Mouse (Mus musculus): ENCODE results near the gene Inhba. TPM values are rescaled to one million over a fixed set of nuclear protein-coding genes. Genes with fewer than 3 reads are reported as not detected.
A peak's percentile ranks its signal among the peaks of the same experiment; 100 is the strongest.

Gene Inhba
- polyA plus RNA-seq (2016; fragmentation: Nextera tagmentation; extraction: Ambion mirVana) = 4.1 and 5.5 TPM in 2 replicates

- Histone ChIP-seq H3K4me1 (peaks cover under 1% of the 10 kb centered on the region; the same call in 1 of the 2 replicates), H3K27ac (peak within 1 kb of the TSS; percentile 82), H3K27me3 (ENCODE audit: insufficient read depth, poor library complexity, severe bottlenecking) (peaks cover 22% of the 10 kb centered on the region; the same call in 1 of the 2 replicates)
Observed at GRCm38 (mm10) chr13:16011372-16012242, at the start of gene Inhba. Gene Inhba (plus strand): TSS chr13:16011851.

DNA sequence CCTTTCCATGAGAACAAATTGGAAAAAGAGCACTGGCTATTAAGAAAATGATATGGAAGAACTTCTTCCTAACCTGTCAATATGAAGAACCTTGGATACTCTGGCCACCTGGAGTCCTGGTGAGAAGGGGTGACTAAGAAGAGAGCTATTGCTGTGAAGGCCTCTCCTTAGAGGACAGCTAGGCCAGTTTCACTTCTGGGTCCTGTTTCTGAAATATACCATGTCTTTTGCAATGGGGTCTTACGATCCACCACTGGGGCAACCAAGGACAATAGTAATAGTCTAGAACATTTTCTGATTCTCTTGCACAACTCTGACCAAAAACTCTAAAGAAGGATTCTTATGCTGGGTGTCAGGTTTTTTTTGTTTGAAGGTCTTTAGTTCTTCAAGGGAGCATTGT lies 35.1 kb upstream of the Inhba start:
- Histone ChIP-seq H3K27me3 (ENCODE audit: insufficient read depth, poor library complexity, severe bottlenecking) (no peaks in the 10 kb centered on the region), H3K4me3 (no peak overlapping the region), H3K27ac (no peak overlapping the region), H3K36me3 (no peaks in the 10 kb centered on the region), H3K9me3 (no peaks in the 10 kb centered on the region), H3K4me1 (no peaks in the 10 kb centered on the region)
- DNase-seq (ENCODE audit: low spot score) = no peak
- WGBS = 85% methylated on average over 1 of the region's 1 CpGs

More at GRCm38 (mm10) chr13:16011372-16012242, at the start of gene Inhba:
- Histone ChIP-seq H3K36me3 (no peaks in the 10 kb centered on the region), H3K9me3 (no peaks in the 10 kb centered on the region), H3K4me3 (peak within 1 kb of the TSS; percentile 69)
- 8% methylated on average over 31 of the region's 31 CpGs for WGBS
- peak; percentile 76 for DNase-seq (ENCODE audit: low spot score)

GRCm38 (mm10) chr13:15979551-15979950 lies 32.1 kb upstream of the Inhba start:
- H3K4me1 ChIP-seq = no peaks in the 10 kb centered on the region
- WGBS = 68% methylated on average over 3 of the region's 3 CpGs
- no peaks in the 10 kb centered on the region for H3K9me3 ChIP-seq
- no peaks in the 10 kb centered on the region for H3K27me3 ChIP-seq (ENCODE audit: insufficient read depth, poor library complexity, severe bottlenecking)
- H3K4me3 ChIP-seq = no peak overlapping the region
- no peak for DNase-seq (ENCODE audit: low spot score)
- H3K27ac ChIP-seq = no peak overlapping the region
- no peaks in the 10 kb centered on the region for H3K36me3 ChIP-seq

- Histone ChIP-seq H3K4me1 (no peaks in the 10 kb centered on the region), H3K9me3 (no peaks in the 10 kb centered on the region), H3K4me3 (no peak overlapping the region), H3K27me3 (ENCODE audit: insufficient read depth, poor library complexity, severe bottlenecking) (no peaks in the 10 kb centered on the region), H3K36me3 (no peaks in the 10 kb centered on the region), H3K27ac (no peak overlapping the region)
- DNase-seq (ENCODE audit: low spot score) = no peak
- whole genome bisulfite sequencing = 69% methylated on average over 3 of the region's 3 CpGs
Observed at GRCm38 (mm10) chr13:15982041-15982440, 29.6 kb upstream of the Inhba start.

- no peaks in the 10 kb centered on the region for H3K36me3 ChIP-seq
- H3K9me3 ChIP-seq = no peaks in the 10 kb centered on the region
- H3K27me3 ChIP-seq (ENCODE audit: insufficient read depth, poor library complexity, severe bottlenecking) = no peaks in the 10 kb centered on the region
- H3K27ac ChIP-seq = no peak overlapping the region
- 71% methylated on average over 2 of the region's 2 CpGs for WGBS
- H3K4me1 ChIP-seq = no peaks in the 10 kb centered on the region
- no peak overlapping the region for H3K4me3 ChIP-seq
- DNase-seq (ENCODE audit: low spot score) = no peak
Observed at GRCm38 (mm10) chr13:15985761-15986160, 25.9 kb upstream of the Inhba start.

GRCm38 (mm10) chr13:15986172-15986571 lies 25.5 kb upstream of the Inhba start:
- Histone ChIP-seq H3K9me3 (no peaks in the 10 kb centered on the region), H3K36me3 (no peaks in the 10 kb centered on the region), H3K4me3 (no peak overlapping the region), H3K27ac (no peak overlapping the region), H3K27me3 (ENCODE audit: insufficient read depth, poor library complexity, severe bottlenecking) (no peaks in the 10 kb centered on the region), H3K4me1 (no peaks in the 10 kb centered on the region)
- no peak for DNase-seq (ENCODE audit: low spot score)
- 88% methylated on average over 4 of the region's 4 CpGs for WGBS

GRCm38 (mm10) chr13:15995314-15995713 lies 16.3 kb upstream of the Inhba start:
- no peaks in the 10 kb centered on the region for H3K9me3 ChIP-seq
- H3K36me3 ChIP-seq = no peaks in the 10 kb centered on the region
- H3K4me1 ChIP-seq = no peaks in the 10 kb centered on the region
- no peaks in the 10 kb centered on the region for H3K27me3 ChIP-seq (ENCODE audit: insufficient read depth, poor library complexity, severe bottlenecking)
- H3K4me3 ChIP-seq = no peak overlapping the region
- no peak for DNase-seq (ENCODE audit: low spot score)
- no peak overlapping the region for H3K27ac ChIP-seq
- 82% methylated on average over 2 of the region's 2 CpGs for WGBS

DNA sequence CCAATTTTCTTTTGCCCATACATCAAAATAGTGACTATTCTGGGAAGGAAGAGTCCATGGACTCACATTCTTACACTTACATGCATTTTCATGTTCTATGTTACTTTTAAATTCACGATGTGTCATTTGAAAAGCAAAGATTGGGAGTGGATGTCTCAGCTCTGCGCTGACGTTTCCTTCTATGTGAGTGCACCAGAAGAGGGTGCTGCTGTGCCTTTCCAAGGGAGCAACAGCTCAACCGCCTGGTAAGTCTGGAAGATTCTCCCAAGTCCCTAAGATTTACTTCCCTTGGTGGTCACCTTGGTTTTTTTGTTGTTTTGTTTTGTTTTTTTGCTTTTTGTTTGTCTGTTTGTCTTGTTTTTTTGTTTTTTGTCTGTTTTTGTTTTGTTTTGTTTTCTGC lies 6.1 kb upstream of the Inhba start:
- no peak overlapping the region for H3K4me3 ChIP-seq
- no peaks in the 10 kb centered on the region for H3K4me1 ChIP-seq
- WGBS = 12% methylated on average over 4 of the region's 4 CpGs
- 0 out of 2 replicates have a peak, but pooled peaks cover under 1% of the 10 kb centered on the region for H3K27me3 ChIP-seq (ENCODE audit: insufficient read depth, poor library complexity, severe bottlenecking)
- no peaks in the 10 kb centered on the region for H3K36me3 ChIP-seq
- no peaks in the 10 kb centered on the region for H3K9me3 ChIP-seq
- DNase-seq (ENCODE audit: low spot score) = peak; percentile 75
- H3K27ac ChIP-seq = no peak overlapping the region

DNA sequence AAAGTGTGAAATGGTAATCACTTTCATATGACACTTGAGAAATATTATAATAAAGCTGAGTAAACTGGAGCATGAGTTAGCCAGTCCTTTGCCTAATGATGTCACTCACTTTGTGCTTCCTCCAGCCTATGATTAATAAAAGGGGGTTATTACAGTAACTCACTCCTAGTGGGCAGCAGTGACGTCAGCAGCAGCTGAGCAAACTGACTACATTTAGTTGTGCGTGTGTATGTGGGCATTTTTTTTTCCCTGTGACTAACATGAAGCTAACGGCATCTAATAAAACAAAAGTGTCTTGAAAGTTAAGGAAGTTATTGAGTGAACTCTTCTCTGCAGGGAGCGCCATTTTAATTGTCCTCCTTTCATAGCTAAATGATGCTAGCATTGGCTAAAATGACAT lies 3.9 kb upstream of the Inhba start:
- no peaks in the 10 kb centered on the region for H3K9me3 ChIP-seq
- WGBS = 77% methylated on average over 4 of the region's 4 CpGs
- no peaks in the 10 kb centered on the region for H3K36me3 ChIP-seq
- no peaks in the 10 kb centered on the region; the same call in 1 of the 2 replicates for H3K4me1 ChIP-seq
- H3K4me3 ChIP-seq = no peak overlapping the region
- no peak overlapping the region for H3K27ac ChIP-seq
- peaks cover 6% of the 10 kb centered on the region; the same call in 1 of the 2 replicates for H3K27me3 ChIP-seq (ENCODE audit: insufficient read depth, poor library complexity, severe bottlenecking)
- no peak for DNase-seq (ENCODE audit: low spot score)

DNA sequence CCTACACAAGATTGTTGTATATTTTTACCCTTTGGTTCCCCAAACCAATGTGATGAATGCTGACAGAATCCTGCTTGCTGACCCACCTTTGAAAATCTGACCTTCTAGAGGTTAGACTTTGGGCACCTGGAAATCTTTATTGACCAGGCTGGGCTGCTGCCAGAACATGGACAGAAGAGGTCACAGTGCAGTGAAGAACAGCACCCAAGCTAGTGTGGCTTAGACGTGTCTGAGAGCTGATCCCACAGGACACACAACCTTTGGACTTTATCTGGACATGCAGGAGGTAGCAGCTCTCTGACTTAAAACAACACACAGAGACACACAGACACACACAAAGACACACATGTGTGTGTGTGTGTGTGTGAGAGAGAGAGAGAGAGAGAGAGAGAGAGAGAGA lies 3.3 kb upstream of the Inhba start:
- 32% methylated on average over 1 of the region's 1 CpGs for WGBS
- no peaks in the 10 kb centered on the region for H3K9me3 ChIP-seq

DNA sequence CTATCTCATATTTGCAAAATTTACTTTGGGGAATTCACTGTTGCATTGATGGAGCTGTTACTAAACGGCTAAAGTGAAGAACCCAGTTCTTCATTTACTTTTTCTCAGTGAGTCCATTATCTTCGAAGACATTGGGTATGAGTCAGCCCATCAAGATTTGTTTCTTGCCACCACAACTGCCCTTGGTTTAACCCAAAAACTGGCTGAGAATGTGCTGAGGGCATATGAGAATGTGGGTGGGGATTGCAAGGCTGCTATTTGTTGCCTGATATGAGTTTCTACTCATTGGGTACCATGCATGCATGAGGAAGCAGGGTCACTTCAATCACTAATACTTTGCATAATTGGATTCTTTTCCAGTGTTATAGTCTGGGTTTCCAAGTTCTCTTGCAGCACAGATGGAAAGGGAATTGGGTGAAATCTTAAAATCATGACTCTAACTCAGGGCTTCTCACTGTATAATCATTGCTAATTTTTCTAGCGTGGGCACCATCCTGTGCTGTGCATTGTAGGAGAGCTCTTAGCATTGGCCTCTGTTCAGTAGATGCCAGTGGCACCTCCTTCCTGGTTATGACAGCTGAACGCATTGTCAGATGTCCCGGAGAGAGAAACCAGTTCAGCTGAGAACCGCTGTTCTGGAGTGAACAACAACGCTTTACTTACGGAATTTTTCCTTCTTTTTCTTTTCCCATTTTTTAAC lies 1.7 kb upstream of the Inhba start:
- Histone ChIP-seq H3K27ac (no peak overlapping the region), H3K27me3 (ENCODE audit: insufficient read depth, poor library complexity, severe bottlenecking) (peaks cover 7% of the 10 kb centered on the region; the same call in 1 of the 2 replicates), H3K36me3 (no peaks in the 10 kb centered on the region), H3K4me3 (no peak overlapping the region), H3K4me1 (no peaks in the 10 kb centered on the region; the same call in 1 of the 2 replicates), H3K9me3 (no peaks in the 10 kb centered on the region)
- DNase-seq (ENCODE audit: low spot score) = no peak
- 84% methylated on average over 8 of the region's 8 CpGs for WGBS

More for the DNA sequence above, 3.3 kb upstream of the Inhba start:
- DNase-seq (ENCODE audit: low spot score) = no peak
- Histone ChIP-seq H3K4me1 (no peaks in the 10 kb centered on the region; the same call in 1 of the 2 replicates), H3K27me3 (ENCODE audit: insufficient read depth, poor library complexity, severe bottlenecking) (peaks cover 6% of the 10 kb centered on the region; the same call in 1 of the 2 replicates), H3K36me3 (no peaks in the 10 kb centered on the region), H3K27ac (no peak overlapping the region), H3K4me3 (no peak overlapping the region)

GRCm38 (mm10) chr13:16010586-16010985 lies 1.1 kb upstream of the Inhba start:
- no peak overlapping the region for H3K27ac ChIP-seq
- DNase-seq (ENCODE audit: low spot score) = no peak

More at GRCm38 (mm10) chr13:16010586-16010985, 1.1 kb upstream of the Inhba start:
- peaks cover 12% of the 10 kb centered on the region; the same call in 1 of the 2 replicates for H3K27me3 ChIP-seq (ENCODE audit: insufficient read depth, poor library complexity, severe bottlenecking)
- no peaks in the 10 kb centered on the region; the same call in 1 of the 2 replicates for H3K4me1 ChIP-seq
- no peaks in the 10 kb centered on the region for H3K9me3 ChIP-seq
- WGBS = 70% methylated on average over 4 of the region's 4 CpGs
- H3K4me3 ChIP-seq = no peak overlapping the region
- H3K36me3 ChIP-seq = no peaks in the 10 kb centered on the region

Data from heart, embryonic 10.5 days (tissue).